Mouse (Mus musculus) adrenal gland, postnatal 25 days (tissue): ENCODE measurements around the gene A830031A19Rik. TPM values are rescaled to one million over a fixed set of nuclear protein-coding genes. Genes with fewer than 3 reads are reported as not detected.

Experiments used
- DNase-seq: peaks from one replicate; pipeline ENCODE4 v3.0.0; 2021; ENCODE audit warnings: mixed read lengths
- microRNA-seq, 2 experiments: library from miRNA; unstranded; fragments of <30 nt; microRNA quantifications; one replicate each; pipeline ENCODE4 v1.2.0; 2021
- total RNA-seq: library from RNA; stranded (reverse); gene quantifications from 2 replicates; pipeline ENCODE4 v1.2.3, GENCODE M21; 2021

A830031A19Rik gene
- total RNA-seq, 1 experiment from 2014 or later = not detected

DNA sequence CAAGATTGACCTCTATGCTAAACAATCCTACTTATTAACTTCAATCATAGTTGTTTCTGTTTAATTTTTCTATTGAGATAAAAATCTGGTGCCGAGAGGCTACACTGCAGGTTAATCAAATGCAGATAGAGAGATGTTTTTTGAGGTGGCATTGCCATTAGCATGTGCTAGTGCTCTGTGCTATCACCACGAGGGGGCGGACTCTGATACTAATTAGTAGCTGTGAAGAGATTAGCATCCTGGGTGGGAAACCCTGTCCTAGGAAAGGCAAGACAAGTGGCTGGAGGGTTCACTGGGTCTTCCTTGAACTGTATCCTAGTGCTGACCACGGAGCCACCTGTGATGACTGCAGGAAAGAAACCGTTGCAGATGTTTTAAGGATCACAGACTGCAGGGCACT is 66.6 kb downstream of the A830031A19Rik start:
- DNase-seq = no peak

GRCm38 (mm10) chr11:24005445-24006156 is 69.3 kb downstream of the A830031A19Rik start:
- DNase-seq = no peak

- no peak for DNase-seq
Measured at GRCm38 (mm10) chr11:24000675-24001074, 74.2 kb downstream of the A830031A19Rik start.

Small RNA genes within 50 kb of the gene (microRNA-seq; reads per million reads assigned to microRNA genes)
- 0 reads per million in 2 experiments for gene Gm44381

Other genes starting within 250 kb of the A830031A19Rik start
- 12.8 and 14.7 TPM in 2 replicates for gene Papolg, start 179.8 kb downstream of the A830031A19Rik start, total RNA-seq
- gene Bcl11a, start 3.0 kb upstream of the A830031A19Rik start, total RNA-seq = 7.5 and 8.6 TPM in 2 replicates